Mouse (Mus musculus) stomach, embryonic 15.5 days (tissue): Measurements from ENCODE around the gene BC030867. TPM values are rescaled to one million over a fixed set of nuclear protein-coding genes. Genes with fewer than 3 reads are reported as not detected.

Source experiments
- ATAC-seq: fragments of 200-750 bp; cut with Nextera tagmentation; 2 replicates; pipeline ENCODE4 v1.8.0; 2017; ENCODE audit warnings: low read depth, moderate number of reproducible peaks, moderate TSS enrichment; ENCODE audit not compliant: insufficient read depth, low FRiP score
- H3K27ac ChIP-seq: fragments of 300-500 bp; sonication (generic); 2 replicates; pipeline ENCODE4 v1.5.1; 2015; ENCODE audit warnings: mild to moderate bottlenecking, inconsistent platforms
- H3K27me3 ChIP-seq: fragments of 300-500 bp; sonication (generic); replicated peaks from 2 replicates; pipeline ENCODE4 v1.6.1; 2015; ENCODE audit warnings: inconsistent platforms
- H3K36me3 ChIP-seq: fragments of 300-500 bp; sonication (generic); 2 replicates; pipeline ENCODE4 v1.6.1; 2015; ENCODE audit warnings: inconsistent platforms
- H3K4me1 ChIP-seq: fragments of 300-500 bp; sonication (generic); 2 replicates; pipeline ENCODE4 v1.6.1; 2015; ENCODE audit warnings: inconsistent platforms
- H3K4me2 ChIP-seq: fragments of 300-500 bp; sonication (generic); 2 replicates; pipeline ENCODE4 v1.6.1; 2015; ENCODE audit warnings: mild to moderate bottlenecking, inconsistent platforms
- H3K4me3 ChIP-seq: fragments of 300-500 bp; sonication (generic); replicated peaks from 2 replicates; pipeline ENCODE4 v1.5.1; 2015; ENCODE audit warnings: inconsistent platforms
- H3K9ac ChIP-seq: fragments of 300-500 bp; sonication (generic); 2 replicates; pipeline ENCODE4 v1.6.1; 2015; ENCODE audit warnings: inconsistent platforms
- H3K9me3 ChIP-seq: fragments of 300-500 bp; sonication (generic); 2 replicates; pipeline ENCODE4 v1.6.1; 2016; ENCODE audit warnings: inconsistent platforms
- WGBS: fragments of 180-500 bp; shearing (Covaris S2); methylation state at CpG from one replicate; pipeline ENCODE4 v1.1.7; 2015; 5-methylcytosine and 5-hydroxymethylcytosine counted together
- polyA plus RNA-seq: library from polyadenylated mRNA; unstranded; fragments of >200 nt; fragmentation: Nextera tagmentation; extraction: Ambion mirVana; gene quantifications from 2 replicates; pipeline ENCODE4 v1.2.1, GENCODE M21; 2015

The BC030867 gene
- polyA plus RNA-seq, 1 experiment from 2014 or later = 11.4 TPM

- H3K27ac ChIP-seq = no peak overlapping the region
- H3K4me1 ChIP-seq = peaks cover 73% of the 10 kb centered on the region
- no peak for ATAC-seq
- no peak overlapping the region for H3K4me2 ChIP-seq
- WGBS = 30% methylated on average over 6 of the region's 6 CpGs
- no peak overlapping the region for H3K4me3 ChIP-seq
- no peaks in the 10 kb centered on the region; the same call in 1 of the 2 replicates for H3K36me3 ChIP-seq
- no peak overlapping the region for H3K9ac ChIP-seq
- H3K27me3 ChIP-seq = no peaks in the 10 kb centered on the region
- H3K9me3 ChIP-seq = no peaks in the 10 kb centered on the region
Observed at GRCm38 (mm10) chr11:102223166-102223565, 25.5 kb upstream of the BC030867 start.

- Histone ChIP-seq H3K4me1 (peaks cover 73% of the 10 kb centered on the region), H3K4me3 (no peak overlapping the region; the same call in 1 of the 2 replicates), H3K27me3 (no peaks in the 10 kb centered on the region), H3K27ac (0 out of 2 replicates have a peak overlapping the region, but pooled peaks have one; percentile 28), H3K9me3 (no peaks in the 10 kb centered on the region), H3K9ac (no peak overlapping the region), H3K36me3 (no peaks in the 10 kb centered on the region; the same call in 1 of the 2 replicates), H3K4me2 (peak overlapping the region; percentile 46)
- ATAC-seq = no peak
- WGBS = 17% methylated on average over 22 of the region's 22 CpGs
Observed at GRCm38 (mm10) chr11:102224686-102225085, 24.0 kb upstream of the BC030867 start.

GRCm38 (mm10) chr11:102225221-102225620 lies 23.5 kb upstream of the BC030867 start:
- 0 out of 2 replicates have a peak overlapping the region, but pooled peaks have one; percentile 28 for H3K27ac ChIP-seq
- ATAC-seq = no peak
- H3K4me3 ChIP-seq = no peak overlapping the region
- no peak overlapping the region for H3K4me2 ChIP-seq
- H3K9ac ChIP-seq = no peak overlapping the region
- no peaks in the 10 kb centered on the region for H3K9me3 ChIP-seq
- peaks cover 67% of the 10 kb centered on the region for H3K4me1 ChIP-seq
- H3K36me3 ChIP-seq = no peaks in the 10 kb centered on the region; the same call in 1 of the 2 replicates
- 57% methylated on average over 5 of the region's 5 CpGs for WGBS
- no peaks in the 10 kb centered on the region for H3K27me3 ChIP-seq

GRCm38 (mm10) chr11:102226067-102226978 lies 22.4 kb upstream of the BC030867 start:
- no peak overlapping the region for H3K4me3 ChIP-seq
- no peak overlapping the region for H3K4me2 ChIP-seq
- no peak overlapping the region for H3K9ac ChIP-seq
- peaks cover 63% of the 10 kb centered on the region for H3K4me1 ChIP-seq
- 69% methylated on average over 12 of the region's 12 CpGs for WGBS
- no peak overlapping the region for H3K27ac ChIP-seq
- H3K27me3 ChIP-seq = no peaks in the 10 kb centered on the region
- no peak for ATAC-seq
- no peaks in the 10 kb centered on the region for H3K9me3 ChIP-seq
- H3K36me3 ChIP-seq = no peaks in the 10 kb centered on the region; the same call in 1 of the 2 replicates

GRCm38 (mm10) chr11:102227270-102228190 lies 21.2 kb upstream of the BC030867 start:
- 26% methylated on average over 12 of the region's 12 CpGs for WGBS
- H3K27ac ChIP-seq = peak overlapping the region; percentile 87
- H3K9ac ChIP-seq = no peak overlapping the region
- H3K4me2 ChIP-seq = peak overlapping the region; percentile 87
- no peak for ATAC-seq
- no peaks in the 10 kb centered on the region; the same call in 1 of the 2 replicates for H3K36me3 ChIP-seq
- no peaks in the 10 kb centered on the region for H3K27me3 ChIP-seq
- no peaks in the 10 kb centered on the region for H3K9me3 ChIP-seq
- H3K4me1 ChIP-seq = peaks cover 63% of the 10 kb centered on the region
- peak overlapping the region; percentile 75 for H3K4me3 ChIP-seq

GRCm38 (mm10) chr11:102228191-102228545 lies 20.5 kb upstream of the BC030867 start:
- H3K4me1 ChIP-seq = peaks cover 60% of the 10 kb centered on the region
- H3K27ac ChIP-seq = peak overlapping the region; percentile 87

GRCm38 (mm10) chr11:102228646-102229268 lies 19.9 kb upstream of the BC030867 start:
- peak overlapping the region; percentile 87 for H3K4me2 ChIP-seq
- ATAC-seq = no peak
- H3K4me3 ChIP-seq = peak overlapping the region; percentile 75
- no peaks in the 10 kb centered on the region for H3K36me3 ChIP-seq
- peak overlapping the region; percentile 87 for H3K27ac ChIP-seq
- no peaks in the 10 kb centered on the region for H3K27me3 ChIP-seq
- 13% methylated on average over 7 of the region's 7 CpGs for WGBS
- H3K9me3 ChIP-seq = no peaks in the 10 kb centered on the region
- peak overlapping the region; percentile 74; the same call in 1 of the 2 replicates for H3K9ac ChIP-seq
- peaks cover 55% of the 10 kb centered on the region for H3K4me1 ChIP-seq

More at GRCm38 (mm10) chr11:102228191-102228545, 20.5 kb upstream of the BC030867 start:
- Histone ChIP-seq H3K4me3 (peak overlapping the region; percentile 75), H3K36me3 (no peaks in the 10 kb centered on the region; the same call in 1 of the 2 replicates), H3K9ac (no peak overlapping the region), H3K27me3 (no peaks in the 10 kb centered on the region), H3K9me3 (no peaks in the 10 kb centered on the region), H3K4me2 (peak overlapping the region; percentile 87)
- WGBS = 24% methylated on average over 9 of the region's 9 CpGs
- no peak for ATAC-seq

GRCm38 (mm10) chr11:102229331-102229953 lies 19.2 kb upstream of the BC030867 start:
- H3K4me1 ChIP-seq = peaks cover 49% of the 10 kb centered on the region
- peak overlapping the region; percentile 87 for H3K4me2 ChIP-seq
- H3K9ac ChIP-seq = peak overlapping the region; percentile 74
- peak overlapping the region; percentile 75 for H3K4me3 ChIP-seq
- no peaks in the 10 kb centered on the region for H3K27me3 ChIP-seq
- no peaks in the 10 kb centered on the region for H3K36me3 ChIP-seq
- H3K9me3 ChIP-seq = no peaks in the 10 kb centered on the region
- ATAC-seq = no peak
- peak overlapping the region; percentile 87 for H3K27ac ChIP-seq
- WGBS = under 1% methylated on average over 29 of the region's 47 CpGs

GRCm38 (mm10) chr11:102230006-102230741 lies 18.5 kb upstream of the BC030867 start, which contains the start of gene Hdac5:
Gene Hdac5 (minus strand): TSS chr11:102230166.
- H3K9ac ChIP-seq = peak within 1 kb of the TSS; percentile 74
- no peaks in the 10 kb centered on the region for H3K27me3 ChIP-seq
- peak within 1 kb of the TSS; percentile 87 for H3K4me2 ChIP-seq
- H3K36me3 ChIP-seq = no peaks in the 10 kb centered on the region
- H3K9me3 ChIP-seq = no peaks in the 10 kb centered on the region
- peak within 1 kb of the TSS; percentile 75 for H3K4me3 ChIP-seq
- WGBS = 0% methylated on average over 49 of the region's 49 CpGs
- ATAC-seq = peak; percentile 86
- H3K27ac ChIP-seq = peak within 1 kb of the TSS; percentile 87
- peaks cover 42% of the 10 kb centered on the region for H3K4me1 ChIP-seq

GRCm38 (mm10) chr11:102236022-102236421 lies 12.7 kb upstream of the BC030867 start:
- Histone ChIP-seq H3K27me3 (no peaks in the 10 kb centered on the region), H3K4me2 (no peak overlapping the region), H3K4me3 (no peak overlapping the region), H3K36me3 (no peaks in the 10 kb centered on the region), H3K4me1 (no peaks in the 10 kb centered on the region), H3K27ac (no peak overlapping the region), H3K9ac (no peak overlapping the region), H3K9me3 (no peaks in the 10 kb centered on the region)
- no peak for ATAC-seq
- WGBS = 53% methylated on average over 2 of the region's 2 CpGs
